Mouse (Mus musculus): ENCODE data around the gene Fnbp1l. TPM values are rescaled to one million over a fixed set of nuclear protein-coding genes. Genes with fewer than 3 reads are reported as not detected.
A peak's percentile ranks its signal among the peaks of the same experiment; 100 is the strongest.

Gene Fnbp1l
- total RNA-seq, 2 experiments from 2014 or later = 8.3 to 14.1 TPM

- no peak for ATAC-seq (replicated peaks; ENCODE audit: low FRiP score, low TSS enrichment, poor library complexity, severe bottlenecking)
These were observed 111.7 kb downstream of the Fnbp1l start for GRCm38 (mm10) chr3:122507826-122508225.

GRCm38 (mm10) chr3:122506343-122506916 is 113.1 kb downstream of the Fnbp1l start:
- no peak for ATAC-seq (replicated peaks; ENCODE audit: low FRiP score, low TSS enrichment, poor library complexity, severe bottlenecking)

GRCm38 (mm10) chr3:122500929-122501328 is 118.6 kb downstream of the Fnbp1l start:
- ATAC-seq (replicated peaks; ENCODE audit: low FRiP score, low TSS enrichment, poor library complexity, severe bottlenecking) = peak; percentile 51

GRCm38 (mm10) chr3:122499647-122500046 is 119.9 kb downstream of the Fnbp1l start:
- no peak for ATAC-seq (replicated peaks; ENCODE audit: low FRiP score, low TSS enrichment, poor library complexity, severe bottlenecking)

- no peak for ATAC-seq (replicated peaks; ENCODE audit: low FRiP score, low TSS enrichment, poor library complexity, severe bottlenecking)
These were observed 121.0 kb downstream of the Fnbp1l start for GRCm38 (mm10) chr3:122498528-122498927.

- no peak for ATAC-seq (replicated peaks; ENCODE audit: low FRiP score, low TSS enrichment, poor library complexity, severe bottlenecking)
These were observed 121.6 kb downstream of the Fnbp1l start for GRCm38 (mm10) chr3:122497871-122498270.

- ATAC-seq (replicated peaks; ENCODE audit: low FRiP score, low TSS enrichment, poor library complexity, severe bottlenecking) = no peak
These were observed 124.8 kb downstream of the Fnbp1l start for GRCm38 (mm10) chr3:122494764-122495163.

- ATAC-seq (replicated peaks; ENCODE audit: low FRiP score, low TSS enrichment, poor library complexity, severe bottlenecking) = no peak
These were observed 126.5 kb downstream of the Fnbp1l start for GRCm38 (mm10) chr3:122492872-122493615.

GRCm38 (mm10) chr3:122492006-122492405 is 127.5 kb downstream of the Fnbp1l start:
- no peak for ATAC-seq (replicated peaks; ENCODE audit: low FRiP score, low TSS enrichment, poor library complexity, severe bottlenecking)

- ATAC-seq (replicated peaks; ENCODE audit: low FRiP score, low TSS enrichment, poor library complexity, severe bottlenecking) = no peak
These were observed 128.9 kb downstream of the Fnbp1l start for GRCm38 (mm10) chr3:122490574-122490973.

Other genes starting within 250 kb of the Fnbp1l start
- gene Pde5a, start 109.2 kb upstream of the Fnbp1l start, total RNA-seq (2014; fragmentation: Nextera tagmentation) = 4.5 and 8.2 TPM in 2 replicates
- 3.4 and 7.8 TPM in 2 replicates for gene Pde5a, start 109.2 kb upstream of the Fnbp1l start, total RNA-seq (2017)

All from megakaryocyte-erythroid progenitor cell, adult 5-6 weeks (primary cell).